Mouse (Mus musculus) heart, postnatal 0 days (tissue): ENCODE measurements around the gene Reln. TPM values are rescaled to one million over a fixed set of nuclear protein-coding genes. Genes with fewer than 3 reads are reported as not detected.

Source experiments
- ATAC-seq: fragments of 200-750 bp; cut with Nextera tagmentation; 2 replicates; pipeline ENCODE4 v1.8.0; 2017; ENCODE audit warnings: low read depth, moderate number of reproducible peaks, moderate library complexity; ENCODE audit not compliant: insufficient read depth
- DNase-seq: peaks from one replicate; pipeline ENCODE4 v3.0.0-alpha.2; 2016; ENCODE audit warnings: low spot score
- H3K27ac ChIP-seq: fragments of 300-500 bp; sonication (generic); 2 replicates; pipeline ENCODE4 v1.5.1; 2014; ENCODE audit warnings: low read depth, mild to moderate bottlenecking
- H3K27me3 ChIP-seq: fragments of 300-500 bp; sonication (generic); 2 replicates; pipeline ENCODE4 v1.6.1; 2014; ENCODE audit warnings: low read length, mixed read lengths; ENCODE audit not compliant: control insufficient read depth, insufficient read depth
- H3K36me3 ChIP-seq: fragments of 300-500 bp; sonication (generic); replicated peaks from 2 replicates; pipeline ENCODE4 v1.6.1; 2014; ENCODE audit warnings: low read length, mixed read lengths; ENCODE audit not compliant: control insufficient read depth, insufficient read depth
- H3K4me1 ChIP-seq: fragments of 300-500 bp; sonication (generic); 2 replicates; pipeline ENCODE4 v1.6.1; 2014; ENCODE audit warnings: antibody characterized with exemption; ENCODE audit not compliant: control insufficient read depth, insufficient read depth
- H3K4me2 ChIP-seq: fragments of 300-500 bp; sonication (generic); 2 replicates; pipeline ENCODE4 v1.6.1; 2014; ENCODE audit warnings: low read depth, mild to moderate bottlenecking, low read length, moderate library complexity
- H3K4me3 ChIP-seq: fragments of 300-500 bp; sonication (generic); 2 replicates; pipeline ENCODE4 v1.5.1; 2014; ENCODE audit warnings: low read depth, low read length
- H3K9ac ChIP-seq: fragments of 300-500 bp; sonication (generic); replicated peaks from 2 replicates; pipeline ENCODE4 v1.6.1; 2014; ENCODE audit warnings: low read depth, low read length, mixed read lengths
- H3K9me3 ChIP-seq: fragments of 300-500 bp; sonication (generic); replicated peaks from 2 replicates; pipeline ENCODE4 v1.6.1; 2016; ENCODE audit warnings: low read length; ENCODE audit not compliant: control insufficient read depth
- CTCF ChIP-seq: IDR thresholded peaks from 2 replicates; pipeline ENCODE4 v1.5.1; 2016; ENCODE audit warnings: antibody characterized with exemption, control low read depth, low read depth
- EP300 ChIP-seq: IDR thresholded peaks from 2 replicates; pipeline ENCODE4 v1.6.1; 2016; ENCODE audit warnings: antibody characterized with exemption, low read depth
- WGBS: fragments of 180-500 bp; shearing (Covaris S2); extraction: QIAGEN DNeasy Blood & Tissue Kit; methylation state at CpG from one replicate; pipeline ENCODE4 v1.1.7; 2014; 5-methylcytosine and 5-hydroxymethylcytosine counted together
- polyA plus RNA-seq: library from polyadenylated mRNA; unstranded; fragments of >200 nt; fragmentation: Nextera tagmentation; extraction: Ambion mirVana; gene quantifications from 2 replicates; pipeline ENCODE4 v1.2.1, GENCODE M21; 2015
- total RNA-seq: library from RNA; depleted of rRNA; stranded (reverse); fragments of >200 nt; gene quantifications from 2 replicates; pipeline ENCODE4 v1.2.3, GENCODE M21; 2014; ENCODE audit warnings: low replicate concordance

Reln gene
- total and polyA plus RNA-seq, 2 experiments from 2014 or later, result 1.00 to 14.4 TPM

DNA sequence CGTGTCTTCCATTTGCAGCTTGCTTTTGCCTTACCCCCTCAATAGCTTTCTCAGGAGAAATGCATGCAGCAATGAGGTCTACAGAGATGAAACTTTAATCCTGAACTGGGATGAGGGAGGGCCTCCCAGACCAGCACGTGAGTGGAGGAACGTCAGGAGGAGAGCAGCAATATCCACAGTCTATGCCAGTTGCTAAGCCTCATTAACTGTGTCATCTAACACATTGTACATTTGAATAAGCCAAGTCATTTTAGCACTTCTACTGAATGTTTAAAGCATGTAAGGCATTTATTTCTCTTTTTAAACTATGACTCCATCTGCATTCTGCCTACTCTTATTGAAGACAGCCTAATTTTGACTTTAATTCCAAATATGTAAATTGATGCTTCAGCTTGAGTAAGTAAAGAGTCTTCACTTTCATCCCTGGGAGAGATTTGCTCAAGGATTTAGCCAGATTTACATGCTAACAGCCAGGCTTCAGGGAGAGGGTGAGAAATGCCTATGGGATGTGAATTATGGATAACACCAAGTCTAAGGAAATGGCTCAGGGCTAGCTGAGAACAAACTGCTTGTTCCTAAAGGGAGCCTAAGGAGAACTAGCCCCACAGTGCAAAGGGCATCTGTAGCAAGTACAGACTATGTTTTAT lies 361.4 kb downstream of the Reln start:
- Histone ChIP-seq H3K27ac (no peak overlapping the region), H3K4me1 (no peaks in the 10 kb centered on the region), H3K27me3 (no peaks in the 10 kb centered on the region), H3K36me3 (no peaks in the 10 kb centered on the region), H3K4me3 (no peak overlapping the region), H3K9ac (no peak overlapping the region), H3K4me2 (no peak overlapping the region), H3K9me3 (no peaks in the 10 kb centered on the region)
- ATAC-seq, result no peak
- 74% methylated on average over 3 of the region's 3 CpGs for WGBS
- TF ChIP-seq CTCF (no peak), EP300 (no peak)
- no peak for DNase-seq

DNA sequence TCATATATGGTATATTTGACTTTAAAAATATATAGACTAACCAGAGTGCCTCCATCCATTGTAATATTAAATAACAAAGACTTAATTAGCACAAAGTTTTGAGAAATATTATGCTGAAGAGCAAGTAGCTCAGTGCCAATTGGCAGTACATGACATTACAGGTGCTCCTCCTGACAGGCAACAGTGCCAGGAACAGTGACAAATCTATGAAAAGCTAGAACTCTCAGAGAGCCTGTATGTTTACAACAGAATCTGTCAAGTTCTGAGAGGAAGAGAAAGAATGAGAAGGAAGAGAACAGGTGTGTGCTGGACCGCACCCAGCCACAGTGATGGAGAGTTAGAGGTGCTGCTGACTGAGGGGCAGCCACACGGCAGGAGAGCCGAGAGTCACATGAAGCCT lies 363.3 kb downstream of the Reln start:
- TF ChIP-seq EP300, result no peak
- TF ChIP-seq CTCF, result no peak
- DNase-seq (no peak), ATAC-seq (no peak)
- WGBS, result 79% methylated on average over 3 of the region's 3 CpGs
- H3K36me3 ChIP-seq, result no peaks in the 10 kb centered on the region
- H3K9me3 ChIP-seq, result no peaks in the 10 kb centered on the region
- no peaks in the 10 kb centered on the region for H3K4me1 ChIP-seq
- H3K27ac ChIP-seq, result no peak overlapping the region
- H3K9ac ChIP-seq, result no peak overlapping the region
- H3K27me3 ChIP-seq, result no peaks in the 10 kb centered on the region
- no peak overlapping the region for H3K4me3 ChIP-seq
- no peak overlapping the region for H3K4me2 ChIP-seq

DNA sequence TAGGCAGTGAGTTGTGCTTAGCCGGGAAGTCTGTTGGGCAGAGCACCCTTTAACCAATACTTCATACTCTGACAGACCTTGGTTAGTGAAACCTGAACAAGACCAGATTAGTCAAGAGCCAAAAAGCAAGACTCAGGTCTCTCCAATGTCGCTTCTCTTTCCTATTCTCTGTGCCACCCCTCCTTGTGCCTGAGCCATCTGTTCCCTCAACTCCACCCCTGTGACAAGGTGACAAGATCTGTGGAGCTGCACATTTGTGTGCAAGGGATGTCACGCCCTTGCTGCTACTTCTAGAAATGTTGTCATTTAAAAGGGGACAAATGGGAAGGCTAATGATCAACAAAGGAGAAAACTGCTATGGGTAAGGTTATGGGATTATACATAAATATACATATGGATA lies 364.0 kb downstream of the Reln start:
- ATAC-seq, result no peak

DNA sequence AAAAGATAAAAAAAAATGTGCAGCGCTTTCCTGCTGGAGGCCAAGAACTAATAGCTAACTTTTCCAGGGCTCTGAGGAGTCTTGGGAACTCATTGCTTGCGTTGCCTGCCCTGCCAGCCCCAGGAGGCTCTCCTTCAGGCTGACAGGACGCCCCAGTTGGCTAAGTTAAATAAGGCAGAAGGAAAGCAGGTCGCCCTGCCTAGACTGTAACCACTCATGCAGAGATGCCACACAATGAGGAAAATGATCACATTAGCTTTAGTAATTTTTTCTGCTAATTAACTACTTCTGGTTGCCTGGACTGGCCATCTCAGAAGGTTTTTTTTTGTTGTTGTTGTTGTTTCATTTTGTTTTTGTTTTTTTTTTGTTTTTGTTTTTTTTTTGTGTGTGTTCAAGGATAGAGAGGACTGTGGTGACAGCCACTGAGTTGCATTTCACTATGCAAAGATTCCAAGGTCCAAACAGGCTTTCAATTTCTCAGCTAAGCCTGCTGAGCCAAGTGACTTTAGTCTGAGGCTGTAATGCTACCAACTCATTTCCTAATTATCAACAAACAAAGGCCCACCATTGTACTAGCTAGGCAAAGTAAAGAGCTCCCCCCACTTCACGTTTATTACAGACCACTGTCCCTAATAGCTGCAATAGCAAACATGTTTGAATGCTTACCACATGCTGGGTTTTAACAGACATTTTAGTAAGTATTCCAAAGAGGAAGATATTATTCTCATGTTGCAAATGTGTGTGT lies 371.1 kb downstream of the Reln start:
- no peak overlapping the region for H3K9ac ChIP-seq
- TF ChIP-seq CTCF (no peak), EP300 (no peak)
- H3K36me3 ChIP-seq, result no peaks in the 10 kb centered on the region
- no peaks in the 10 kb centered on the region for H3K9me3 ChIP-seq
- no peaks in the 10 kb centered on the region for H3K27me3 ChIP-seq
- H3K4me2 ChIP-seq, result no peak overlapping the region
- DNase-seq (no peak), ATAC-seq (no peak)
- WGBS, result 32% methylated on average over 5 of the region's 5 CpGs
- H3K27ac ChIP-seq, result no peak overlapping the region
- H3K4me3 ChIP-seq, result no peak overlapping the region
- H3K4me1 ChIP-seq, result no peaks in the 10 kb centered on the region

More for the DNA sequence above, 364.0 kb downstream of the Reln start:
- Histone ChIP-seq H3K27ac (no peak overlapping the region), H3K9ac (no peak overlapping the region), H3K9me3 (no peaks in the 10 kb centered on the region), H3K36me3 (no peaks in the 10 kb centered on the region), H3K4me3 (no peak overlapping the region), H3K4me1 (no peaks in the 10 kb centered on the region), H3K27me3 (no peaks in the 10 kb centered on the region), H3K4me2 (no peak overlapping the region)
- no peak for DNase-seq
- TF ChIP-seq CTCF (no peak), EP300 (no peak)
- WGBS, result 84% methylated on average over 3 of the region's 3 CpGs

DNA sequence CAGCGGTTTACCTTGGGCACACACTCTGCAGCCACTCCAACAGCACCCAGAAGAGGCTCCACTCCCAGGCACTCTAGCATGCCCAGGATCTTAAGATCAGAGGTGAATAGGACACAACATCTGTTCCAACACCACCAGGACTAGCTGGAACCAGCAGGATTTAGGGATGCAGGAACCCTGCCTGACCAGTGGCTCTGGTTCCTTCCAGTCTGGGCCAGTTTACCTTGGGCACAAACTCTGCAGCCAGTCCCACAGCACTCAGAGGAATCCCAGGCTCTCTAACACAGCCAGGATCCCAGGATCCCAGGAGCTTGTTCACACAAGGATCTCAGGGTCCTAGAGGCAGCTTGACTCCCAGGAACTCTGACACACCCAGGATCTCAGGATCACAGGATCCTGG lies 382.7 kb downstream of the Reln start:
- DNase-seq (no peak), ATAC-seq (no peak)
- no peak overlapping the region for H3K4me3 ChIP-seq

More for the DNA sequence above, 382.7 kb downstream of the Reln start:
- H3K27ac ChIP-seq, result no peak overlapping the region
- no peak overlapping the region for H3K4me2 ChIP-seq
- no peak overlapping the region for H3K9ac ChIP-seq
- WGBS, result 80% methylated on average over 1 of the region's 1 CpGs
- no peaks in the 10 kb centered on the region for H3K9me3 ChIP-seq
- H3K36me3 ChIP-seq, result no peaks in the 10 kb centered on the region
- no peaks in the 10 kb centered on the region for H3K27me3 ChIP-seq
- H3K4me1 ChIP-seq, result no peaks in the 10 kb centered on the region
- TF ChIP-seq CTCF (no peak), EP300 (no peak)
